Mouse (Mus musculus): ENCODE data around the gene Retsat. TPM values are rescaled to one million over a fixed set of nuclear protein-coding genes. Genes with fewer than 3 reads are reported as not detected.

Gene Retsat
- polyA plus RNA-seq (2012; rRNA removed) (5.1 and 5.3 TPM in 2 replicates), polyA plus RNA-seq (2014; fragmentation: Nextera tagmentation; extraction: Ambion mirVana) (11.1 and 13.6 TPM in 2 replicates)

- H3K4me3 ChIP-seq (ENCODE audit: insufficient read depth in 1 of 2, low read depth in 2 of 2, low read length in 2 of 2): peak within 1 kb of the TSS; percentile 69 to 80
- DNase-seq (ENCODE audit: low read depth in 3 of 3, low spot score in 3 of 3): peak; percentile 90 to 93 (median 93)
- peak within 1 kb of the TSS; percentile 71 for H3K9ac ChIP-seq (replicated peaks)
- H3K27ac ChIP-seq: no peak within 1 kb of the TSS
- H3K27me3 ChIP-seq (ENCODE audit: control insufficient read depth, insufficient read depth, low read length): no peaks in the 10 kb centered on the region
- no peaks in the 10 kb centered on the region for H3K36me3 ChIP-seq (replicated peaks; ENCODE audit: control insufficient read depth, insufficient read depth, low read depth)
- H3K4me2 ChIP-seq (ENCODE audit: low read depth): peak within 1 kb of the TSS; percentile 77
- ATAC-seq (ENCODE audit: insufficient read depth): peak; percentile 86
- TF ChIP-seq CTCF (IDR thresholded peaks at IDR 0.05; ENCODE audit: low read depth): no peak
- TF ChIP-seq EP300 (IDR thresholded peaks at IDR 0.05; ENCODE audit: low read depth): no peak
- WGBS (ENCODE audit: insufficient replicate concordance): 1% methylated on average over 38 of the region's 38 CpGs
- H3K4me1 ChIP-seq (replicated peaks; ENCODE audit: control insufficient read depth in 2 of 2, insufficient read depth in 2 of 2, low read length in 1 of 2): peaks cover 2 to 11% of the 10 kb centered on the region in 2 experiments; a peak in 3 of 4 replicates
- no peaks in the 10 kb centered on the region for H3K9me3 ChIP-seq (ENCODE audit: control insufficient read depth, low read length)
Measured at GRCm38 (mm10) chr6:72597956-72598753, at the start of gene Retsat, which contains the start of gene Elmod3. TSS of gene Retsat (plus strand) at chr6:72598475. TSS of gene Elmod3 (minus strand) at chr6:72598413.

GRCm38 (mm10) chr6:72549041-72549580, 49.2 kb upstream of the Retsat start:
- Histone ChIP-seq H3K27me3 (ENCODE audit: control insufficient read depth, insufficient read depth, low read length) (no peaks in the 10 kb centered on the region), H3K4me3 (ENCODE audit: insufficient read depth in 1 of 2, low read depth in 2 of 2, low read length in 2 of 2) (no peak overlapping the region), H3K36me3 (replicated peaks; ENCODE audit: control insufficient read depth, insufficient read depth, low read depth) (no peaks in the 10 kb centered on the region), H3K9me3 (ENCODE audit: control insufficient read depth, low read length) (no peaks in the 10 kb centered on the region), H3K9ac (replicated peaks) (no peak overlapping the region), H3K4me2 (ENCODE audit: low read depth) (peak overlapping the region; percentile 54), H3K27ac (no peak overlapping the region), H3K4me1 (replicated peaks; ENCODE audit: control insufficient read depth in 2 of 2, insufficient read depth in 2 of 2, low read length in 1 of 2) (peaks cover 13 to 32% of the 10 kb centered on the region in 2 experiments)
- TF ChIP-seq CTCF (IDR thresholded peaks at IDR 0.05; ENCODE audit: low read depth) (no peak), EP300 (IDR thresholded peaks at IDR 0.05; ENCODE audit: low read depth) (no peak)
- peak; percentile 63; the same call in 1 of the 2 replicates for ATAC-seq (ENCODE audit: insufficient read depth)
- 28% methylated on average over 9 of the region's 9 CpGs for WGBS (ENCODE audit: insufficient replicate concordance)
- peak in 1 of 3 experiments; percentile 37 for DNase-seq (ENCODE audit: low read depth in 3 of 3, low spot score in 3 of 3)

GRCm38 (mm10) chr6:72550025-72550424, 48.2 kb upstream of the Retsat start:
- no peaks in the 10 kb centered on the region for H3K36me3 ChIP-seq (replicated peaks; ENCODE audit: control insufficient read depth, insufficient read depth, low read depth)
- no peak for ATAC-seq (ENCODE audit: insufficient read depth)
- TF ChIP-seq EP300 (IDR thresholded peaks at IDR 0.05; ENCODE audit: low read depth) (no peak), CTCF (IDR thresholded peaks at IDR 0.05; ENCODE audit: low read depth) (no peak)
- H3K4me3 ChIP-seq (ENCODE audit: insufficient read depth in 1 of 2, low read depth in 2 of 2, low read length in 2 of 2): no peak overlapping the region
- H3K4me1 ChIP-seq (replicated peaks; ENCODE audit: control insufficient read depth in 2 of 2, insufficient read depth in 2 of 2, low read length in 1 of 2): peaks cover 13 to 27% of the 10 kb centered on the region in 2 experiments
- no peak for DNase-seq (ENCODE audit: low read depth in 3 of 3, low spot score in 3 of 3)
- no peak overlapping the region for H3K27ac ChIP-seq
- no peaks in the 10 kb centered on the region for H3K9me3 ChIP-seq (ENCODE audit: control insufficient read depth, low read length)
- 50% methylated on average over 6 of the region's 6 CpGs for WGBS (ENCODE audit: insufficient replicate concordance)
- no peak overlapping the region for H3K9ac ChIP-seq (replicated peaks)
- no peak overlapping the region for H3K4me2 ChIP-seq (ENCODE audit: low read depth)
- H3K27me3 ChIP-seq (ENCODE audit: control insufficient read depth, insufficient read depth, low read length): no peaks in the 10 kb centered on the region

- Histone ChIP-seq H3K4me1 (replicated peaks; ENCODE audit: control insufficient read depth in 2 of 2, insufficient read depth in 2 of 2, low read length in 1 of 2) (peaks cover 13 to 27% of the 10 kb centered on the region in 2 experiments), H3K27ac (no peak overlapping the region), H3K4me3 (ENCODE audit: insufficient read depth in 1 of 2, low read depth in 2 of 2, low read length in 2 of 2) (no peak overlapping the region), H3K36me3 (replicated peaks; ENCODE audit: control insufficient read depth, insufficient read depth, low read depth) (no peaks in the 10 kb centered on the region), H3K9me3 (ENCODE audit: control insufficient read depth, low read length) (no peaks in the 10 kb centered on the region), H3K27me3 (ENCODE audit: control insufficient read depth, insufficient read depth, low read length) (no peaks in the 10 kb centered on the region), H3K4me2 (ENCODE audit: low read depth) (no peak overlapping the region), H3K9ac (replicated peaks) (no peak overlapping the region)
- ATAC-seq (ENCODE audit: insufficient read depth): no peak
- TF ChIP-seq CTCF (IDR thresholded peaks at IDR 0.05; ENCODE audit: low read depth) (no peak), EP300 (IDR thresholded peaks at IDR 0.05; ENCODE audit: low read depth) (no peak)
- 37% methylated on average over 10 of the region's 10 CpGs for WGBS (ENCODE audit: insufficient replicate concordance)
- DNase-seq (ENCODE audit: low read depth in 3 of 3, low spot score in 3 of 3): no peak
Measured at GRCm38 (mm10) chr6:72550503-72551100, 47.7 kb upstream of the Retsat start.

Data from liver, embryonic 14.5 days (tissue).